Mouse (Mus musculus): ENCODE measurements around the gene Gm26602. TPM values are rescaled to one million over a fixed set of nuclear protein-coding genes. Genes with fewer than 3 reads are reported as not detected.

The Gm26602 gene
- polyA plus RNA-seq, 1 experiment from 2014 or later, result 21.1 TPM

GRCm38 (mm10) chr10:79931797-79932196 is 21.1 kb downstream of the Gm26602 start:
- ATAC-seq (replicated peaks), result no peak
- Histone ChIP-seq H3K4me3 (no peak overlapping the region), H3K9me3 (no peaks in the 10 kb centered on the region), H3K4me2 (replicated peaks) (no peak overlapping the region), H3K27me3 (no peaks in the 10 kb centered on the region), H3K36me3 (peaks cover 5% of the 10 kb centered on the region; the same call in 1 of the 2 replicates), H3K27ac (replicated peaks) (no peak overlapping the region), H3K4me1 (peaks cover 43% of the 10 kb centered on the region), H3K9ac (replicated peaks) (no peak overlapping the region)
- WGBS, result 88% methylated on average over 9 of the region's 9 CpGs

DNA sequence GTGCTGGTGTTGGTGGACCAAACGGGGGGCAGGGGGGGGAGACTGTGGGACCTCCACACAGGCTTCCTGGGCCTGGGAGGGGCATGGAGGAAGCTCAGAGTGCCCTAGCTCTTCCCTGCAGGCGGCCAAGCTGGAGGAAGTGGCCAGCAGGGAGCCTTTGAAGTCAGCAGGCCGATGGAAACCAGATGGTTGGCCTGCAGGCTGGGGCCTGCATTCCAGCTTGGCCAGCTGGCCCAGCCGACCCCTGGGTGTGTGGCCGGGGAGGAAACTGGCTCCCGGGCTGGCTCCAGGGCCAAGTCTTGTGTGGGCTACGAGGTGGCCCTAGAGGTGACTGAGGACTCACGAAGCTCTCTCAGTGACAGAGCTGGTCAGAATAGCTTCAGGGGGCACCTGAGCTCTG is 22.1 kb downstream of the Gm26602 start:
- Histone ChIP-seq H3K27ac (replicated peaks) (no peak overlapping the region), H3K4me3 (no peak overlapping the region), H3K9ac (replicated peaks) (no peak overlapping the region), H3K27me3 (no peaks in the 10 kb centered on the region), H3K4me1 (peaks cover 50% of the 10 kb centered on the region), H3K36me3 (peaks cover 5% of the 10 kb centered on the region; the same call in 1 of the 2 replicates), H3K9me3 (no peaks in the 10 kb centered on the region), H3K4me2 (replicated peaks) (no peak overlapping the region)
- WGBS, result 48% methylated on average over 8 of the region's 8 CpGs
- ATAC-seq (replicated peaks), result no peak

DNA sequence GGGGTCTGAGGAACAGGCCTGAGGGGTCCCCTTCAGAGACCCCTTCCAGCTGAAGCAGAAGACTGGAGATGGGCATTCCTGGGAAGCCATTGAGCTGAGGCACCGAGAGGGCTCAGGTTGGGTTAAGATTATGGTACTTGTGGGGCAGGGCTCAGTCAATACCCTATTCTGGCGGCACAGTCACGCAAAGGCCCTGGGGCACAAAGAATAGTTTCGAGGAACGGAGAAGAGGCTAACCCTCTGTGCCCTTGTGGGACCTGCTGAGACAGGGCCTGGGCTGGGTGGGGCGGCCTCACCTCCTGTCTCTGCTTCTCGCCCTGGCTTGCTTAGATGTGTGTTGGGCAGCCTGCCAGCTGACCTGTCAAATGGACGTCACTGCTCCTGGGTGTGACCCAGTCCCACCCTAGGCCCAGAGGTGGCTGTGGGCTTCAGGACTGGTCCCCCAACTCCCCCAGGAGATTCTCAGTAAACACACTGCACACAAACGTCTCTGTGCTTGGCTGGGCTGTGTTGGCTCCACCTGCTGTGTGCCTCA is 22.6 kb downstream of the Gm26602 start:
- H3K4me3 ChIP-seq, result no peak overlapping the region
- H3K9ac ChIP-seq (replicated peaks), result no peak overlapping the region
- H3K36me3 ChIP-seq, result peaks cover 5% of the 10 kb centered on the region; the same call in 1 of the 2 replicates
- H3K27ac ChIP-seq (replicated peaks), result peak overlapping the region; percentile 72
- no peaks in the 10 kb centered on the region for H3K9me3 ChIP-seq
- peaks cover 48% of the 10 kb centered on the region for H3K4me1 ChIP-seq
- H3K4me2 ChIP-seq (replicated peaks), result no peak overlapping the region
- WGBS, result 65% methylated on average over 9 of the region's 9 CpGs
- no peaks in the 10 kb centered on the region for H3K27me3 ChIP-seq
- ATAC-seq (replicated peaks), result no peak

GRCm38 (mm10) chr10:79933861-79934260 is 23.2 kb downstream of the Gm26602 start:
- WGBS, result 31% methylated on average over 6 of the region's 6 CpGs
- H3K9me3 ChIP-seq, result no peaks in the 10 kb centered on the region
- no peak overlapping the region for H3K4me2 ChIP-seq (replicated peaks)
- peaks cover 5% of the 10 kb centered on the region; the same call in 1 of the 2 replicates for H3K36me3 ChIP-seq
- H3K27me3 ChIP-seq, result no peaks in the 10 kb centered on the region
- H3K9ac ChIP-seq (replicated peaks), result no peak overlapping the region
- ATAC-seq (replicated peaks), result no peak
- peaks cover 43% of the 10 kb centered on the region for H3K4me1 ChIP-seq
- peak overlapping the region; percentile 72 for H3K27ac ChIP-seq (replicated peaks)
- H3K4me3 ChIP-seq, result no peak overlapping the region

GRCm38 (mm10) chr10:79934272-79934721 is 23.6 kb downstream of the Gm26602 start:
- peak overlapping the region; percentile 72 for H3K27ac ChIP-seq (replicated peaks)
- no peaks in the 10 kb centered on the region for H3K27me3 ChIP-seq
- peak; percentile 49 for ATAC-seq (replicated peaks)
- H3K9ac ChIP-seq (replicated peaks), result no peak overlapping the region
- H3K4me2 ChIP-seq (replicated peaks), result no peak overlapping the region
- no peaks in the 10 kb centered on the region for H3K9me3 ChIP-seq
- no peak overlapping the region for H3K4me3 ChIP-seq
- peaks cover 5% of the 10 kb centered on the region; the same call in 1 of the 2 replicates for H3K36me3 ChIP-seq
- peaks cover 39% of the 10 kb centered on the region for H3K4me1 ChIP-seq
- 65% methylated on average over 13 of the region's 13 CpGs for WGBS

DNA sequence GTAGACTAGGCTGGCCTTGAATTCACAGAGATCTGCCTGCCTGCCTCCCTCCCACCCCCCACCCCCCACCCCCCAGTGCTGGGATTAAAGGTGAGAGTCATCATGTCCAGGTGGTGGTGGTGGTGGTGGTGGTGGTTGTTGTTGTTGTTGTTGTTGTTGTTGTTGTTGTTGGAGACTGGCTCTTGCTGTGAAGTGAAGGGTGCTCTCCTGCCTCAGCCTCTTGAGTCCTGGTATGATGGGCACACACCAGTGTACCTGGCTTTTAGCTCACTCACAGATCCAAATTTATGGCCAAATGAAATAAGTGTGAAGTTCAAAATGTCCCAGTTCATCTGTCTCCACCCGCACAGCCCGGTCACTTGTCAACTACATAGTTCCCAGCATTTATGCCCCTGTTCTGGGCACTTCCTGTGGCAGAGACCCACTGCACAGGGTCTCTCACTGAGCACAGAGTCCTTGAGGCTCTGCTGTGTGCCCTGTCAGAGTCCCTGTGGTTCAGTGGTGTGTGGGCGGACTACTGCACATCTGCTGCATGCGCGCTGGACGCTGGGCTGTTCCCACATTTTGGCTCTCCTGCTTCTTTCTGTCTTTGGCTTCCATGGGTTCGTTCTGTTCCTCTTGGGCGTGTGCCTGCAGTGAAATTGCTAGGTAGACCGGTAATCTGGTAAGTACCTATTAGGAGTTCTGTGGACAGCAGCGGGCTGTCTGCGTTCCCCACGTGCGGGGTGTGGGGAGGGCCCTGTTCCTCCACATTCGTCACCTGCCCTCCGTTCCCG is 24.3 kb downstream of the Gm26602 start:
- Histone ChIP-seq H3K27me3 (no peaks in the 10 kb centered on the region), H3K4me2 (replicated peaks) (no peak overlapping the region), H3K9ac (replicated peaks) (no peak overlapping the region), H3K27ac (replicated peaks) (peak overlapping the region; percentile 72), H3K4me3 (no peak overlapping the region), H3K4me1 (peaks cover 33% of the 10 kb centered on the region), H3K36me3 (peaks cover 5% of the 10 kb centered on the region; the same call in 1 of the 2 replicates), H3K9me3 (no peaks in the 10 kb centered on the region)
- 89% methylated on average over 16 of the region's 16 CpGs for WGBS
- ATAC-seq (replicated peaks), result no peak

GRCm38 (mm10) chr10:79936284-79936910 is 25.7 kb downstream of the Gm26602 start:
- H3K27me3 ChIP-seq, result no peaks in the 10 kb centered on the region
- H3K9me3 ChIP-seq, result no peaks in the 10 kb centered on the region
- peaks cover 5% of the 10 kb centered on the region; the same call in 1 of the 2 replicates for H3K36me3 ChIP-seq
- no peak overlapping the region for H3K4me3 ChIP-seq
- no peak overlapping the region for H3K27ac ChIP-seq (replicated peaks)
- no peak for ATAC-seq (replicated peaks)
- peaks cover 30% of the 10 kb centered on the region for H3K4me1 ChIP-seq
- 78% methylated on average over 10 of the region's 10 CpGs for WGBS
- no peak overlapping the region for H3K4me2 ChIP-seq (replicated peaks)
- H3K9ac ChIP-seq (replicated peaks), result no peak overlapping the region

DNA sequence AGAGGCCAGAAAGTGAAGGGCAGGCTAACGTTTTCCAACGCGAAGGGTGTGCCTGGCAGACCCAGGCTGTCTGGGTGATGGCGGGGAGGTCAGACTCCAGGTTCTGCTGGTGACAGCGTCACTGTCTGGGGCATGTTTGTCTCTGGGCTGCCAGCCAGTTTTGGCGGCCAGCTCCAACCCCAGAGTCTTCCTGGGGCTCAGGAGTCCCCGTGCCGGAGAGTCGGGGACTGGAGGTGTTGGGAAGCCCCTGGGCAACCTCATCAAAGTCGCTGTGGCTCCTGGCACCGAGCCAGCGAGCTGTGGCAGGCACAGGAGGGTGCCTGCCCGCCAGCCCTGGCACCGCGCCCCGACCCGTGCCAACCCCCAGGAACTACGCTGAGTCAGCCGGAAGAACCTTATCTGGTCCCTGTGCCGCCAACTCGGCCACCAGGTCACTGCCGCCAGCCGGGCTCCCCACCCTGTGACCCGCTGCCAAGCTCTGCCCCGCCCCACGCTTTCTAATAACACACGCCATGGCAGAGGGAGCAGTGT is 26.3 kb downstream of the Gm26602 start:
- Histone ChIP-seq H3K9ac (replicated peaks) (no peak overlapping the region), H3K27me3 (no peaks in the 10 kb centered on the region), H3K9me3 (no peaks in the 10 kb centered on the region), H3K36me3 (peaks cover 5% of the 10 kb centered on the region; the same call in 1 of the 2 replicates), H3K4me3 (no peak overlapping the region), H3K4me2 (replicated peaks) (no peak overlapping the region), H3K4me1 (peaks cover 30% of the 10 kb centered on the region), H3K27ac (replicated peaks) (no peak overlapping the region)
- no peak for ATAC-seq (replicated peaks)
- WGBS, result 35% methylated on average over 20 of the region's 27 CpGs

- Histone ChIP-seq H3K4me2 (replicated peaks) (no peak overlapping the region), H3K4me1 (peaks cover 23% of the 10 kb centered on the region), H3K9ac (replicated peaks) (no peak overlapping the region), H3K27ac (replicated peaks) (no peak overlapping the region), H3K4me3 (no peak overlapping the region), H3K36me3 (no peaks in the 10 kb centered on the region; the same call in 1 of the 2 replicates), H3K9me3 (no peaks in the 10 kb centered on the region), H3K27me3 (no peaks in the 10 kb centered on the region)
- no peak for ATAC-seq (replicated peaks)
- WGBS, result 67% methylated on average over 11 of the region's 11 CpGs
Observed at GRCm38 (mm10) chr10:79937775-79938526, 27.3 kb downstream of the Gm26602 start.

GRCm38 (mm10) chr10:79940749-79941148 is 30.1 kb downstream of the Gm26602 start:
- H3K27ac ChIP-seq (replicated peaks), result no peak overlapping the region
- ATAC-seq (replicated peaks), result no peak
- H3K36me3 ChIP-seq, result no peaks in the 10 kb centered on the region; the same call in 1 of the 2 replicates
- WGBS, result 78% methylated on average over 7 of the region's 7 CpGs
- no peak overlapping the region for H3K4me2 ChIP-seq (replicated peaks)
- no peaks in the 10 kb centered on the region for H3K27me3 ChIP-seq
- H3K4me1 ChIP-seq, result peaks cover 18% of the 10 kb centered on the region
- no peak overlapping the region for H3K4me3 ChIP-seq
- H3K9me3 ChIP-seq, result no peaks in the 10 kb centered on the region
- H3K9ac ChIP-seq (replicated peaks), result no peak overlapping the region

DNA sequence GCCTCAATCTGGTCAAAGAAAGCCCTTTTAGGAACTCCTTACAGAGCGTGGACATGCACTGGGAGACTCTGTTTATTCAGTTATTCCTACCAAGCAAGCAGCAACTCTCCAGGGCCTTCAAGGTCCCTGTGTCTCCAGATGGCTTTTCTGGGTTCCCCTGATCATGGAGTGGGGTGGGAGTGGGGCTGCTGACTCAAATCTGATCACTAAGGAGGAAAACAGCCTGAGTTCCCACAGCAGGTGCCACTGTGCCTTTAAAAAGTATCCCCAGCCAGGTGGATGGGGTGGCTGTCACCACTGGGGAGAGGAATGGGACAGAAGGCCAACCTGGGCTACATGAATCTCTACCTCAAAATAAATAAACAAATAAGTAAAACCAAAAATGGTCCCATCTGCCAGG is 32.3 kb downstream of the Gm26602 start:
- Histone ChIP-seq H3K9ac (replicated peaks) (no peak overlapping the region), H3K4me3 (no peak overlapping the region), H3K27me3 (no peaks in the 10 kb centered on the region), H3K27ac (replicated peaks) (no peak overlapping the region), H3K4me1 (peaks cover 12% of the 10 kb centered on the region), H3K9me3 (no peaks in the 10 kb centered on the region), H3K4me2 (replicated peaks) (no peak overlapping the region), H3K36me3 (no peaks in the 10 kb centered on the region; the same call in 1 of the 2 replicates)
- no peak for ATAC-seq (replicated peaks)
- WGBS, result 73% methylated on average over 1 of the region's 1 CpGs
